Mouse (Mus musculus): ENCODE results near the gene Slc39a5. TPM values are rescaled to one million over a fixed set of nuclear protein-coding genes. Genes with fewer than 3 reads are reported as not detected.
A peak's percentile ranks its signal among the peaks of the same experiment; 100 is the strongest.

Gene Slc39a5
- polyA plus RNA-seq, 1 experiment from 2014 or later = 0.76 TPM

- peak within 1 kb of the TSS; percentile 76 for H3K9ac ChIP-seq (ENCODE audit: low read length)
- H3K27ac ChIP-seq (replicated peaks) = peak within 1 kb of the TSS; percentile 95
- peak within 1 kb of the TSS; percentile 62 for H3K4me2 ChIP-seq (replicated peaks; ENCODE audit: low read depth)
- TF ChIP-seq CTCF (IDR thresholded peaks at IDR 0.05; ENCODE audit: low read depth) (0 out of 2 replicates have a peak, but pooled peaks have one; percentile 12), EP300 (optimal IDR thresholded peaks at IDR 0.05) (no peak)
- WGBS = under 1% methylated on average over 64 of the region's 87 CpGs
- ATAC-seq (ENCODE audit: low FRiP score, low TSS enrichment) (peak; percentile 95), DNase-seq (ENCODE audit: low spot score) (peak; percentile 94)
- no peaks in the 10 kb centered on the region for H3K9me3 ChIP-seq (ENCODE audit: control insufficient read depth, low read length)
- H3K27me3 ChIP-seq (ENCODE audit: control insufficient read depth, insufficient read depth, low read length) = no peaks in the 10 kb centered on the region
- no peaks in the 10 kb centered on the region for H3K4me1 ChIP-seq (replicated peaks; ENCODE audit: control insufficient read depth, insufficient read depth)
- no peaks in the 10 kb centered on the region for H3K36me3 ChIP-seq (ENCODE audit: control insufficient read depth, insufficient read depth, low read length)
- peak within 1 kb of the TSS; percentile 66 for H3K4me3 ChIP-seq (ENCODE audit: low read depth, low read length)
These were observed 32.4 kb downstream of the Slc39a5 start, which contains the start of gene Coq10a for GRCm38 (mm10) chr10:128368402-128369217. Gene Coq10a (minus strand): TSS chr10:128368997.

GRCm38 (mm10) chr10:128367899-128368401, 33.1 kb downstream of the Slc39a5 start:
- Histone ChIP-seq H3K4me3 (ENCODE audit: low read depth, low read length) (peak overlapping the region; percentile 66), H3K9ac (ENCODE audit: low read length) (peak overlapping the region; percentile 76), H3K4me2 (replicated peaks; ENCODE audit: low read depth) (peak overlapping the region; percentile 62), H3K4me1 (replicated peaks; ENCODE audit: control insufficient read depth, insufficient read depth) (no peaks in the 10 kb centered on the region), H3K36me3 (ENCODE audit: control insufficient read depth, insufficient read depth, low read length) (peaks cover 5% of the 10 kb centered on the region; the same call in 1 of the 2 replicates), H3K27me3 (ENCODE audit: control insufficient read depth, insufficient read depth, low read length) (no peaks in the 10 kb centered on the region), H3K9me3 (ENCODE audit: control insufficient read depth, low read length) (no peaks in the 10 kb centered on the region), H3K27ac (replicated peaks) (peak overlapping the region; percentile 95)
- TF ChIP-seq EP300 (optimal IDR thresholded peaks at IDR 0.05) (no peak), CTCF (IDR thresholded peaks at IDR 0.05; ENCODE audit: low read depth) (no peak)
- ATAC-seq (ENCODE audit: low FRiP score, low TSS enrichment) (no peak), DNase-seq (ENCODE audit: low spot score) (no peak)
- 15% methylated on average over 19 of the region's 19 CpGs for WGBS

GRCm38 (mm10) chr10:128362568-128362967, 38.5 kb downstream of the Slc39a5 start:
- no peak overlapping the region for H3K4me2 ChIP-seq (replicated peaks; ENCODE audit: low read depth)
- DNase-seq (ENCODE audit: low spot score) (no peak), ATAC-seq (ENCODE audit: low FRiP score, low TSS enrichment) (0 out of 2 replicates have a peak, but pooled peaks have one; percentile 17)
- no peaks in the 10 kb centered on the region for H3K9me3 ChIP-seq (ENCODE audit: control insufficient read depth, low read length)
- 47% methylated on average over 3 of the region's 3 CpGs for WGBS
- no peaks in the 10 kb centered on the region for H3K4me1 ChIP-seq (replicated peaks; ENCODE audit: control insufficient read depth, insufficient read depth)
- H3K9ac ChIP-seq (ENCODE audit: low read length) = no peak overlapping the region
- no peak for TF ChIP-seq EP300 (optimal IDR thresholded peaks at IDR 0.05)
- TF ChIP-seq CTCF (IDR thresholded peaks at IDR 0.05; ENCODE audit: low read depth) = peak; percentile 73
- H3K27me3 ChIP-seq (ENCODE audit: control insufficient read depth, insufficient read depth, low read length) = no peaks in the 10 kb centered on the region
- no peak overlapping the region for H3K4me3 ChIP-seq (ENCODE audit: low read depth, low read length)
- H3K36me3 ChIP-seq (ENCODE audit: control insufficient read depth, insufficient read depth, low read length) = peaks cover 16% of the 10 kb centered on the region; the same call in 1 of the 2 replicates
- H3K27ac ChIP-seq (replicated peaks) = no peak overlapping the region

GRCm38 (mm10) chr10:128361836-128362235, 39.2 kb downstream of the Slc39a5 start:
- no peak overlapping the region for H3K9ac ChIP-seq (ENCODE audit: low read length)
- WGBS = 88% methylated on average over 6 of the region's 6 CpGs
- no peaks in the 10 kb centered on the region for H3K9me3 ChIP-seq (ENCODE audit: control insufficient read depth, low read length)
- no peak for TF ChIP-seq EP300 (optimal IDR thresholded peaks at IDR 0.05)
- no peak for TF ChIP-seq CTCF (IDR thresholded peaks at IDR 0.05; ENCODE audit: low read depth)
- no peak overlapping the region for H3K27ac ChIP-seq (replicated peaks)
- no peak overlapping the region for H3K4me3 ChIP-seq (ENCODE audit: low read depth, low read length)
- peaks cover 19% of the 10 kb centered on the region for H3K36me3 ChIP-seq (ENCODE audit: control insufficient read depth, insufficient read depth, low read length)
- DNase-seq (ENCODE audit: low spot score) (no peak), ATAC-seq (ENCODE audit: low FRiP score, low TSS enrichment) (no peak)
- H3K4me2 ChIP-seq (replicated peaks; ENCODE audit: low read depth) = no peak overlapping the region
- no peaks in the 10 kb centered on the region for H3K4me1 ChIP-seq (replicated peaks; ENCODE audit: control insufficient read depth, insufficient read depth)
- no peaks in the 10 kb centered on the region for H3K27me3 ChIP-seq (ENCODE audit: control insufficient read depth, insufficient read depth, low read length)

GRCm38 (mm10) chr10:128359226-128359625, 41.8 kb downstream of the Slc39a5 start:
- Histone ChIP-seq H3K27me3 (ENCODE audit: control insufficient read depth, insufficient read depth, low read length) (no peaks in the 10 kb centered on the region), H3K27ac (replicated peaks) (no peak overlapping the region), H3K4me1 (replicated peaks; ENCODE audit: control insufficient read depth, insufficient read depth) (no peaks in the 10 kb centered on the region), H3K36me3 (ENCODE audit: control insufficient read depth, insufficient read depth, low read length) (peaks cover 26% of the 10 kb centered on the region), H3K9me3 (ENCODE audit: control insufficient read depth, low read length) (no peaks in the 10 kb centered on the region), H3K4me3 (ENCODE audit: low read depth, low read length) (no peak overlapping the region), H3K9ac (ENCODE audit: low read length) (no peak overlapping the region), H3K4me2 (replicated peaks; ENCODE audit: low read depth) (no peak overlapping the region)
- WGBS = 78% methylated on average over 6 of the region's 6 CpGs
- TF ChIP-seq CTCF (IDR thresholded peaks at IDR 0.05; ENCODE audit: low read depth) = no peak
- no peak for TF ChIP-seq EP300 (optimal IDR thresholded peaks at IDR 0.05)
- ATAC-seq (ENCODE audit: low FRiP score, low TSS enrichment) (no peak), DNase-seq (ENCODE audit: low spot score) (no peak)

GRCm38 (mm10) chr10:128358796-128359195, 42.2 kb downstream of the Slc39a5 start:
- peaks cover 31% of the 10 kb centered on the region for H3K36me3 ChIP-seq (ENCODE audit: control insufficient read depth, insufficient read depth, low read length)
- DNase-seq (ENCODE audit: low spot score) = peak; percentile 43

More at GRCm38 (mm10) chr10:128358796-128359195, 42.2 kb downstream of the Slc39a5 start:
- WGBS = 45% methylated on average over 2 of the region's 2 CpGs
- peak; percentile 28; the same call in 1 of the 2 replicates for ATAC-seq (ENCODE audit: low FRiP score, low TSS enrichment)
- H3K4me3 ChIP-seq (ENCODE audit: low read depth, low read length) = no peak overlapping the region
- no peak overlapping the region for H3K4me2 ChIP-seq (replicated peaks; ENCODE audit: low read depth)
- peak; percentile 80 for TF ChIP-seq CTCF (IDR thresholded peaks at IDR 0.05; ENCODE audit: low read depth)
- no peak for TF ChIP-seq EP300 (optimal IDR thresholded peaks at IDR 0.05)
- no peaks in the 10 kb centered on the region for H3K27me3 ChIP-seq (ENCODE audit: control insufficient read depth, insufficient read depth, low read length)
- H3K9ac ChIP-seq (ENCODE audit: low read length) = no peak overlapping the region
- no peaks in the 10 kb centered on the region for H3K4me1 ChIP-seq (replicated peaks; ENCODE audit: control insufficient read depth, insufficient read depth)
- H3K27ac ChIP-seq (replicated peaks) = no peak overlapping the region
- H3K9me3 ChIP-seq (ENCODE audit: control insufficient read depth, low read length) = no peaks in the 10 kb centered on the region
